Mouse (Mus musculus): ENCODE measurements around the gene Phf12.

Phf12 gene

DNA sequence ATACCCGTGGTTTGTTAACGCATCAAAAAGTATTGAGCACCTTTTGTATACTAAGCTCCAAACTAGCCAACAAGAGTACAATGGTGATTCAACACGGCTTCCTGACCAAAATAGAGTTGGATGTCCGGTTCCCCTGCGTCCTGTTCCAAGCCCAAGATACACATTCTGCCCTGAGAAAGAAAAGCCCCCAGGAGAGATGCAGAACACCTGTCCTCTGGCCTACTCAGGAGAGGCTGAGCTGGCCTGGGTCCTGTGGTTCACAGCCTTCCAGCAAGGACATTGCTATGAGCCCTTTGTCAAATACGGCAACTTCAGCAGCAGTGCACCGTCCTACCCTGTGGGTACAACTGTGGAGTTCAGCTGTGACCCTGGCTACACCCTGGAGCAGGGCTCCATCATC lies 9.0 kb upstream of the Phf12 start:
- no peak for DNase-seq

DNA sequence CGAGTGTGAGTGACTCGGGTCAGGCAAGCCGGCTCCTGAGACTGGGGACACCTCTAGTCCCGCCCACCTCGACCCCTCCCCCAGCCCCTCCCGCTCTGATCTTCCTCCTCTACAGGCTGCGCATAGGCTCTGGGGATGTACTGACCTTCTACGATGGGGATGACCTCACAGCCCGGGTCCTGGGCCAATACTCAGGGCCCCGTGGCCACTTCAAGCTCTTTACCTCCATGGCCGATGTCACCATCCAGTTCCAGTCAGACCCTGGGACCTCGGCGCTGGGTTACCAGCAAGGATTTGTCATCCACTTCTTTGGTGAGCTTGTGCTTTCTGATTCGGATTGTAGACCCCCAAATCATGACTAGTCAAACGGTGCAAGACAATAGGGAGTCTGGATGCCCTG lies 8.2 kb upstream of the Phf12 start:
- DNase-seq = no peak

DNA sequence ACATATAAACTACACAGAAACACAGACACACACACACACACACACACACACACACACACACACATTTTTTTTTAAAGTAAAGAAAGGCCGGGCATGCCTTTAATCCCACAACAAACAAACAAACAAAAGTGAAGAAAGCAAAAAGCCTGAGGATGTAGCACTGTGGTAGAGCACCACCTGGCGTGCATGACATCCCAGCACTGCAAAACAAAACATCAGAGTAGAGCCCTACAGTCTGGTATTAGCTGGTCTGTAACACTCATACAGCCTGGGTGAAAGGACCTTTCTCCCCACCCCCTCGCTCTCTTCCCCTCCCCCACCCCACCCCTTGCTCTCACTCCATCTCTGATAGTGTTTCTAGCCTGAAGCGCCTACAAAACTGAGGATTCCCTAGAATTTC lies 6.7 kb upstream of the Phf12 start:
- DNase-seq = no peak

GRCm38 (mm10) chr11:77978161-77978560 lies 4.4 kb upstream of the Phf12 start:
- DNase-seq = no peak

GRCm38 (mm10) chr11:77979221-77979809 lies 3.2 kb upstream of the Phf12 start:
- no peak for DNase-seq

DNA sequence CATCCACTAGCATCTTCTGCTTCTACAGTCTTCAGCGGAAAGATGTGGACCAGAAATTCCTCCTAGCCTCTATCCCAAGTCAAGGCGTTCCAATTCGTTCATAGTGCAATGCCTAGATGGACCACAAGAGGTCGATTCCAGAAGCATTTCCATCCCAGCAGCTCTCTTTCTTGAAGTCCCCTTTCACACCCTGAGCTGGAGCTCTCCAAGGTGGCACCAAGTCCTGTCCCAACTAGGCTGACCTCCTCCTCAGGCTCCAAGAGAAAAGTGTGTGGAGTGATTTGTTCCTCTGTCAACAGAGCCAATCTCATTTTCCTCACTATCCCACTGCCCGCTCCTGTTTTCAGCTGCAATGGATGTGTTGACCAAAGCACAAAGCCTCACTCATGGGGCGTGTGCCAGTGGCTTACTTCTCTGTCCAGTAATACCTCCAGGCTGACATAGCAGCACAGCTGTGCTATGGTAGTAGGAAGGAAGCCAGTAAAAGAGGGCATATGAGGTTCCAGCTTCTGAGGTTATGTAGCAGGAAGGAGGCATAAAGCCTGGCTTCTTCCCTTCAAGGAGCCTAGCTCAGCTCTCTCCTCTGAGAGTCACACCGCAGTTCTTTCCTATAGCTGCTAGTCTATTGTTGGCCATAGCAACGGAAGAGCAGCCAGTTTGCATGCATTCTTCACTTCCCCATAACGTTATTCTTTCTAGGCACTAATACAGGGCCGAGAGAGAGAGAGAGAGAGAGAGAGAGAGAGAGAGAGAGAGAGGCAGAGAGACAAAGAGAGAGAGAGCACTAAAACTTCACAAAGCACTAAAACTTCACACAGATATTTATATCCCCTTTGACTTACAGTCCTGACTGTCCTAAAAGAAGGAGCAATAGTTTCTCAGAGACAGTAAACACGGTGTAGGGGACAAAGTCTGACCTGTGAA lies 2.0 kb upstream of the Phf12 start:
- peak; percentile 58 to 63 for DNase-seq

DNA sequence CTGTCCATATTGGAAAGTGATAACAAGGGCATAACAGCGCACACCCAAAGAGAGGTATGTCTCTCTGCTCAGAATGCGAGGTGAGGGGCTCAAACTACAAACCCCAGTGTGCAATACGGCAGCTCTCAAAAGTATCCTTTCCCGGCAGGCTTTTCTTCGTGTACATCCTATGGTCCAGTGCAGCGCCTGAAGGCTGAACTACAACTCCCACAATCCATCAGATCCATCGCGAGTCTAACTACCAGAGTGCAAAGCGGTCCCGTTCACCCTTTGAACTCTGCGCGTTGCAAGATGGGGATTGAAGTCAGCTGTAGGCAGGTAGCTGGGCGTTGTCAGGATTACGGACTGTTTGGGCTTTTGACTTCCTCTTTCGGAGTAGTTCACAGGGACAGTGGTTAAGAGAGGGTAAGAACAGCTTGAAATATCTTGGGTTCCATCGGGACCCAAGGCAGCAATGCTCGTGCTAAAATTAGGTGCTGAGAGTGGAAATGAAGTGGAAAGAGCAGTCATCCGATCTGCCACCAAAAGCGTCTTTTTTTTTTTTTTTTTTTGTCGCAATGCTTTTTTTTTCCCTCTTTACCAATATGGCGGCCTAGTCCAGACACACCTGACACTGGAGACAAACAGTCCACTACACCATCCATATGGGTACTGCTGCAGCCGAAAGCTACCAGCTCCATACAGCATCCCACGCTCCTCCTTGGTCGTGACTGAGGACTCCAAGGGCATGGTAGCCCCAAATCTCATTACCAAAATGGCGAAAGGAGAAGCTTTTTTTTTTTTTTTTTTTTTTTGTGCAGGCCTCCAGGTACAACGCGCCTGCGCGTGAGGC lies 729 bp upstream of the Phf12 start:
- peak; percentile 90 to 99 for DNase-seq

GRCm38 (mm10) chr11:77983191-77983936 lies 810 bp downstream of the Phf12 start:
- DNase-seq = peak; percentile 40 to 54

- DNase-seq = peak; percentile 64 to 75
These were observed 1.6 kb downstream of the Phf12 start for GRCm38 (mm10) chr11:77983937-77984835.

GRCm38 (mm10) chr11:77984836-77985231 lies 2.3 kb downstream of the Phf12 start:
- peak; percentile 57 for DNase-seq

GRCm38 (mm10) chr11:77985541-77986065 lies 3.0 kb downstream of the Phf12 start:
- no peak for DNase-seq

- peak; percentile 57 to 72 for DNase-seq
These were observed 6.6 kb downstream of the Phf12 start for GRCm38 (mm10) chr11:77989071-77989690.

- no peak for DNase-seq
These were observed 13.0 kb downstream of the Phf12 start for GRCm38 (mm10) chr11:77995556-77995955.

GRCm38 (mm10) chr11:78006446-78006845 lies 23.9 kb downstream of the Phf12 start:
- DNase-seq = no peak

GRCm38 (mm10) chr11:78019676-78020075 lies 37.1 kb downstream of the Phf12 start:
- peak; percentile 71 to 85 for DNase-seq

GRCm38 (mm10) chr11:78023607-78024006 lies 41.1 kb downstream of the Phf12 start:
- peak in 1 of 2 experiments; percentile 37 for DNase-seq

DNA sequence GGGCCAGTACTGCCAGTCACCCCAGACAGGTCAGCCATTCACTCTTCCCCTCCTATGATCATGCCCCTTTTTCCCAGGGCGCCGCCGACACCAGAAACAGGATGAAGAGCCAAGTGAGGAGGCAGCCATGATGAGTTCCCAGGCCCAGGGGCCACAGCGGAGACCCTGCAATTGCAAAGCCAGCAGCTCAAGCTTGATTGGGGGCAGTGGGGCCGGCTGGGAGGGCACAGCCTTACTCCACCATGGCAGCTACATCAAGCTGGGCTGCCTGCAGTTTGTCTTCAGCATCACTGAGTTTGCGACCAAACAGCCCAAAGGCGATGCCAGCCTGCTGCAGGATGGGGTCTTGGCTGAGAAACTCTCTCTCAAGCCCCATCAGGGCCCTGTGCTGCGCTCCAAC lies 46.7 kb downstream of the Phf12 start:
- no peak for DNase-seq

- DNase-seq = no peak
These were observed 48.0 kb downstream of the Phf12 start for GRCm38 (mm10) chr11:78030600-78030999.

DNA sequence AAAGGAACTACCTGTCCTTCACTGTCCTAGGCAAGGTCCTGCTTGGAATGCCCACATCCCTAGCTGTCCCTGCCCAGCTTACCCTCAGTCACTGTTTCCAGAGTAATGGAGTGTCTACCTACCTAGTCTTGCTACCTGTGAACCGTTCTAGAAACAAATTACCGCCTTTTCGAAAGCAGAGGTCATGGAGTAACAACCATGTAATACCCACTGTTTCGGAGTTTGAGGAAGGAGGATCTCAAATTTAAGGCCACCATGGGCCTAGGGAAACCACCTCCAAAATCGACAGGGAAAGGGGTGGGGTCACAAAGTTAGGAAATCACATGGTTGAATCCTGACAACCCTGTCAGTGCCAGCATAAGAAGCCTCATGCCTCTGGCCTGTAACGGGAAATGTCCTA lies 48.8 kb downstream of the Phf12 start:
- no peak for DNase-seq

GRCm38 (mm10) chr11:78031947-78032808 lies 49.6 kb downstream of the Phf12 start, which contains the start of gene Dhrs13:
Gene Dhrs13 (plus strand): TSS chr11:78032280.
- peak; percentile 91 to 99 for DNase-seq

Measured in cerebellum, adult 18-20 months (tissue).